Mouse (Mus musculus): ENCODE results near the gene Rxrb. TPM values are rescaled to one million over a fixed set of nuclear protein-coding genes. Genes with fewer than 3 reads are reported as not detected.
"Not testable (repeated sequence)": the region's sequence is repeated elsewhere in the genome, so short reads cannot be mapped to it uniquely, and the experiment has no call there.

Rxrb gene
- polyA plus RNA-seq (2012; rRNA removed): 15.2 and 16.5 TPM in 2 replicates
- 6.0 and 7.2 TPM in 2 replicates for polyA plus RNA-seq (2014; fragmentation: Nextera tagmentation; extraction: Ambion mirVana)

DNA sequence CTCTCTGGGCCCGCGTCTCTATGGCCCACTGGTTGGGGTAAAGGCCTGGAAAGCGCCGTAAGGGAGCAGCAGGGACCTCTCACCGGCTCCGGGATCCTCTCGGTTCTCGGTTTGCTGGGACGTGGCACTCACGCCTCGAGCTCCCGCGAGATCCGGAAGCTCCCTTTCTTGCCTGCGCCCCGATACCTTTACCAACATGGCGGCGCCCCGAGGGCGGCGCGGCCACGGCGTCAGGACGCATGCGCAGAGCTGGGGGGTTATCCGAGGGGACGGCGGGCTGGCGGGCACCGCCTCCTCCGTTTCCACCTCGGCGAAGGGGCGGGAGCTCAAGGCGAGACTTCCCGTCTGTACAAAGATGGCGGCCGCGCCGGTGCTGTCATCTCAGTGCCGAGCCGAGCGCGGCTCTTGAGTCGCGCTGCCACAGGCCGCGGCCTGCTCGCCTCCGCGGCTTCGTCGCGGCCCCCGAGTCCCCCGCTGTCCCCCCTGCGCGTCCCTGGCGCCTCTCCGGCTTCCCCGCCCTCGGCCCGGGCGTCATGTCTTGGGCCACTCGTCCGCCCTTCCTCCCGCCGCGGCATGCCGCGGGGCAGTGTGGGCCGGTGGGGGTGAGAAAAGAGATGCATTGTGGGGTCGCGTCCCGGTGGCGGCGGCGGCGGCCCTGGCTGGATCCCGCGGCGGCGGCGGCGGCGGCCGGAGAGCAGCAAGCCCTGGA, at the start of gene Rxrb, which contains the start of gene Slc39a7:
Rxrb (plus strand) TSS at position 348 of the 709 bp plus-strand sequence.
Slc39a7 (minus strand) TSS at position 218 of the 709 bp plus-strand sequence.
- Histone ChIP-seq H3K4me3 (ENCODE audit: insufficient read depth in 1 of 2, low read depth in 2 of 2, low read length in 2 of 2) (peak within 1 kb of the TSS; percentile 85 to 86), H3K4me1 (replicated peaks; ENCODE audit: control insufficient read depth in 2 of 2, insufficient read depth in 2 of 2, low read length in 1 of 2) (peaks cover 10 to 27% of the 10 kb centered on the region in 2 experiments), H3K36me3 (replicated peaks; ENCODE audit: control insufficient read depth, insufficient read depth, low read depth) (peaks cover 11% of the 10 kb centered on the region), H3K9ac (replicated peaks) (peak within 1 kb of the TSS; percentile 83), H3K27ac (peak within 1 kb of the TSS; percentile 73), H3K9me3 (ENCODE audit: control insufficient read depth, low read length) (no peaks in the 10 kb centered on the region), H3K4me2 (ENCODE audit: low read depth) (peak within 1 kb of the TSS; percentile 87), H3K27me3 (ENCODE audit: control insufficient read depth, insufficient read depth, low read length) (no peaks in the 10 kb centered on the region)
- DNase-seq (ENCODE audit: low read depth in 3 of 3, low spot score in 3 of 3): peak; percentile 93 to 94 (median 94)
- under 1% methylated on average over 86 of the region's 88 CpGs for WGBS (ENCODE audit: insufficient replicate concordance)
- peak; percentile 75 for ATAC-seq (ENCODE audit: insufficient read depth)
- no peak; the same call in 1 of the 2 replicates for TF ChIP-seq CTCF (IDR thresholded peaks at IDR 0.05; ENCODE audit: low read depth)
- TF ChIP-seq EP300 (IDR thresholded peaks at IDR 0.05; ENCODE audit: low read depth): peak; percentile 68

DNA sequence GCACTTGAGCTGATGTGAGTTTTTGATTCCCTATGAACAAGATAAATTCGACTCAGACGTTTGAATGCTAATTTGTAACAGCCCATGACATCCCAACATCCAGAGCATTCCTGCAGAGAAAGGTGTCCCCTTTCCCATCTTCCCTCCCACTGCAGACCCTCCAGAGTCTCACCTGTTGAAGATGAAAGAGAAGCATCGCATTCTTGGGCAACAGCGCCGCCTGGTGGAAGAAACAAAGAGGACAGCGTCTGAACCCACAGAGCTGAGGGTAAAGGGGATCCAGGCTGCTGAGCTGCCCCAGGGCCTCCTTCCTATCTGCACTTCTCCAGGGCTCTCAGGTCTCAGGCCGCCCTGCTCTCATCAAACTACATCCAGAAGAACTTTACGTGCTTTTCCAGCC, 49.5 kb upstream of the Rxrb start:
- not testable (repeated sequence) for ATAC-seq (ENCODE audit: insufficient read depth); DNase-seq (ENCODE audit: low read depth in 3 of 3, low spot score in 3 of 3); H3K9me3 ChIP-seq (ENCODE audit: control insufficient read depth, low read length); H3K36me3 ChIP-seq (replicated peaks; ENCODE audit: control insufficient read depth, insufficient read depth, low read depth); H3K9ac ChIP-seq (replicated peaks); H3K4me3 ChIP-seq (ENCODE audit: insufficient read depth in 1 of 2, low read depth in 2 of 2, low read length in 2 of 2); H3K27ac ChIP-seq
- 4% methylated on average over 8 of the region's 8 CpGs for WGBS (ENCODE audit: insufficient replicate concordance)
- Histone ChIP-seq H3K4me2 (ENCODE audit: low read depth) (peak overlapping the region; percentile 64), H3K4me1 (replicated peaks; ENCODE audit: control insufficient read depth in 2 of 2, insufficient read depth in 2 of 2, low read length in 1 of 2) (peaks cover 0 to 21% of the 10 kb centered on the region in 2 experiments; a peak in 2 of 4 replicates), H3K27me3 (ENCODE audit: control insufficient read depth, insufficient read depth, low read length) (peaks cover 15% of the 10 kb centered on the region; the same call in 1 of the 2 replicates)
- peak; percentile 95 for TF ChIP-seq CTCF (IDR thresholded peaks at IDR 0.05; ENCODE audit: low read depth)

GRCm38 (mm10) chr17:33991788-33992664, 39.6 kb upstream of the Rxrb start:
- WGBS (ENCODE audit: insufficient replicate concordance): 26% methylated on average over 10 of the region's 10 CpGs
- Histone ChIP-seq H3K36me3 (replicated peaks; ENCODE audit: control insufficient read depth, insufficient read depth, low read depth) (no peaks in the 10 kb centered on the region), H3K9ac (replicated peaks) (no peak overlapping the region), H3K27me3 (ENCODE audit: control insufficient read depth, insufficient read depth, low read length) (no peaks in the 10 kb centered on the region), H3K4me2 (ENCODE audit: low read depth) (no peak overlapping the region), H3K4me1 (replicated peaks; ENCODE audit: control insufficient read depth in 2 of 2, insufficient read depth in 2 of 2, low read length in 1 of 2) (peaks cover 0 to 2% of the 10 kb centered on the region in 2 experiments; a peak in 1 of 4 replicates), H3K27ac (no peak overlapping the region), H3K4me3 (ENCODE audit: insufficient read depth in 1 of 2, low read depth in 2 of 2, low read length in 2 of 2) (no peak overlapping the region), H3K9me3 (ENCODE audit: control insufficient read depth, low read length) (no peaks in the 10 kb centered on the region)
- peak; percentile 58 to 66 (median 64) for DNase-seq (ENCODE audit: low read depth in 3 of 3, low spot score in 3 of 3)
- no peak for ATAC-seq (ENCODE audit: insufficient read depth)
- TF ChIP-seq EP300 (IDR thresholded peaks at IDR 0.05; ENCODE audit: low read depth): no peak
- TF ChIP-seq CTCF (IDR thresholded peaks at IDR 0.05; ENCODE audit: low read depth): peak; percentile 86

GRCm38 (mm10) chr17:33994959-33995358, 36.7 kb upstream of the Rxrb start:
- H3K4me3 ChIP-seq (ENCODE audit: insufficient read depth in 1 of 2, low read depth in 2 of 2, low read length in 2 of 2): no peak overlapping the region
- H3K36me3 ChIP-seq (replicated peaks; ENCODE audit: control insufficient read depth, insufficient read depth, low read depth): no peaks in the 10 kb centered on the region
- TF ChIP-seq CTCF (IDR thresholded peaks at IDR 0.05; ENCODE audit: low read depth): no peak
- TF ChIP-seq EP300 (IDR thresholded peaks at IDR 0.05; ENCODE audit: low read depth): no peak
- DNase-seq (ENCODE audit: low read depth in 3 of 3, low spot score in 3 of 3): no peak
- no peak overlapping the region for H3K27ac ChIP-seq
- ATAC-seq (ENCODE audit: insufficient read depth): no peak
- H3K4me1 ChIP-seq (replicated peaks; ENCODE audit: control insufficient read depth in 2 of 2, insufficient read depth in 2 of 2, low read length in 1 of 2): peaks cover 0 to 2% of the 10 kb centered on the region in 2 experiments; a peak in 1 of 4 replicates
- 76% methylated on average over 8 of the region's 8 CpGs for WGBS (ENCODE audit: insufficient replicate concordance)
- no peak overlapping the region for H3K9ac ChIP-seq (replicated peaks)
- no peak overlapping the region for H3K4me2 ChIP-seq (ENCODE audit: low read depth)
- H3K27me3 ChIP-seq (ENCODE audit: control insufficient read depth, insufficient read depth, low read length): no peaks in the 10 kb centered on the region; the same call in 1 of the 2 replicates
- H3K9me3 ChIP-seq (ENCODE audit: control insufficient read depth, low read length): no peaks in the 10 kb centered on the region

Measured in liver, embryonic 14.5 days (tissue).